ENCODE assay signal across 20 mouse cellular contexts in genomic region chr16:30013123-30013522, GRCm38 (mm10). TPM values are rescaled to one million over a fixed set of nuclear protein-coding genes. Genes with fewer than 3 reads are reported as not detected.
DNase-seq lines count a peak whose midpoint lies in the region; ATAC-seq and TF ChIP-seq lines count a peak whose summit lies in the region.
"Had no signal": no experiment of that assay in that cellular context is flagged by ENCODE, and none has a peak within 500 bp of the region (broad histone marks: within the 10 kb centered on the region; RNA-seq: fewer than 3 reads in every experiment).

No protein-coding gene starts in this region.

- H3K9ac ChIP-seq in kidney, embryonic 15.5 days = no peak overlapping the region
- H3K9ac ChIP-seq in forebrain, embryonic 11.5 days (ENCODE audit: low read length) = no peak overlapping the region
- H3K9ac ChIP-seq: forebrain, embryonic 12.5 days; heart, embryonic 15.5 days; hindbrain, embryonic 12.5 days; lung, embryonic 15.5 days; midbrain, embryonic 12.5 days had no signal

- DNase-seq in kidney, adult 18-20 months = peak; percentile 41
- DNase-seq in adipocyte (ENCODE audit: low spot score) = peak; percentile 65
- peak; percentile 62 to 85 for DNase-seq in kidney, postnatal 25 days
- DNase-seq in heart, postnatal 14 days = no peak
- DNase-seq in forebrain, embryonic 11.5 days (ENCODE audit: low spot score) = no peak
- no peak for DNase-seq in thymus, adult 2 months
- DNase-seq: adrenal gland, adult 2 months; cerebellum, adult 11 months; heart, adult 11 months; layer of hippocampus, adult 9-11 months; left cerebral cortex, postnatal 4 days; thymus, postnatal 36 days had no signal

- no peak for ATAC-seq in kidney, embryonic 15.5 days (replicated peaks; ENCODE audit: low FRiP score)
- ATAC-seq in megakaryocyte progenitor cell, adult 5-6 weeks (replicated peaks; ENCODE audit: poor library complexity) = peak; percentile 59
- no peak for ATAC-seq in forebrain, embryonic 11.5 days (replicated peaks; ENCODE audit: low FRiP score)

- H3K27ac ChIP-seq in kidney, embryonic 15.5 days = no peak overlapping the region
- no peak overlapping the region for H3K27ac ChIP-seq in forebrain, embryonic 11.5 days (ENCODE audit: low read depth, low read length)
- no peak overlapping the region for H3K27ac ChIP-seq in thymus, adult 2 months (ENCODE audit: control insufficient read depth, insufficient read depth, low read length)
- H3K27ac ChIP-seq: forebrain, embryonic 12.5 days; heart, embryonic 15.5 days; hindbrain, embryonic 12.5 days; lung, embryonic 15.5 days; midbrain, embryonic 12.5 days had no signal

- H3K27me3 ChIP-seq in kidney, embryonic 15.5 days = peaks cover 17% of the 10 kb centered on the region; the same call in 1 of the 2 replicates
- H3K27me3 ChIP-seq in forebrain, embryonic 11.5 days (ENCODE audit: control insufficient read depth, insufficient read depth, low read length) = 0 out of 2 replicates have a peak, but pooled peaks cover 5% of the 10 kb centered on the region
- no peaks in the 10 kb centered on the region for H3K27me3 ChIP-seq in thymus, adult 2 months (ENCODE audit: control insufficient read depth, insufficient read depth, low read length)
- H3K27me3 ChIP-seq: lung, embryonic 15.5 days had no signal

- H3K4me2 ChIP-seq in kidney, embryonic 15.5 days = no peak overlapping the region
- no peak overlapping the region for H3K4me2 ChIP-seq in forebrain, embryonic 11.5 days (ENCODE audit: low read depth, low read length, severe bottlenecking)
- H3K4me2 ChIP-seq: forebrain, embryonic 12.5 days; heart, embryonic 15.5 days; hindbrain, embryonic 12.5 days; lung, embryonic 15.5 days; midbrain, embryonic 12.5 days had no signal

- no peak for TF ChIP-seq CTCF in thymus, adult 2 months (IDR thresholded peaks at IDR 0.05; ENCODE audit: borderline replicate concordance, control insufficient read depth, extremely low read depth, insufficient read depth, low read length, poor library complexity)

- WGBS in kidney, embryonic 15.5 days = 22% methylated on average over 2 of the region's 2 CpGs
- WGBS in forebrain, embryonic 11.5 days = 43% methylated on average over 2 of the region's 2 CpGs
- 59% methylated on average over 2 of the region's 2 CpGs for WGBS in thymus, adult 2 months

- H3K4me3 ChIP-seq in kidney, embryonic 15.5 days (replicated peaks) = no peak overlapping the region
- H3K4me3 ChIP-seq in forebrain, embryonic 11.5 days (ENCODE audit: low read depth, low read length) = no peak overlapping the region
- no peak overlapping the region for H3K4me3 ChIP-seq in thymus, adult 2 months (ENCODE audit: control insufficient read depth, insufficient read depth, low read length)
- H3K4me3 ChIP-seq: forebrain, embryonic 12.5 days; heart, embryonic 15.5 days; hindbrain, embryonic 12.5 days; lung, embryonic 15.5 days; midbrain, embryonic 12.5 days; myocyte had no signal

- H3K9me3 ChIP-seq in kidney, embryonic 15.5 days (replicated peaks) = no peaks in the 10 kb centered on the region
- no peaks in the 10 kb centered on the region for H3K9me3 ChIP-seq in forebrain, embryonic 11.5 days (ENCODE audit: control insufficient read depth, low read length)
- H3K9me3 ChIP-seq: forebrain, embryonic 12.5 days; heart, embryonic 15.5 days; hindbrain, embryonic 12.5 days; lung, embryonic 15.5 days; midbrain, embryonic 12.5 days had no signal

- no peaks in the 10 kb centered on the region for H3K36me3 ChIP-seq in kidney, embryonic 15.5 days
- no peaks in the 10 kb centered on the region for H3K36me3 ChIP-seq in forebrain, embryonic 11.5 days (ENCODE audit: control insufficient read depth, insufficient read depth, low read length)
- no peaks in the 10 kb centered on the region for H3K36me3 ChIP-seq in thymus, adult 2 months (ENCODE audit: control insufficient read depth, insufficient read depth, low read length)
- H3K36me3 ChIP-seq: forebrain, embryonic 12.5 days; heart, embryonic 15.5 days; hindbrain, embryonic 12.5 days; lung, embryonic 15.5 days; midbrain, embryonic 12.5 days had no signal

- H3K4me1 ChIP-seq in kidney, embryonic 15.5 days = peaks cover 55% of the 10 kb centered on the region
- H3K4me1 ChIP-seq in forebrain, embryonic 11.5 days (replicated peaks; ENCODE audit: control insufficient read depth, insufficient read depth, low read length) = peaks cover 11% of the 10 kb centered on the region; the same call in 1 of the 2 replicates
- H3K4me1 ChIP-seq in thymus, adult 2 months (replicated peaks; ENCODE audit: control insufficient read depth, insufficient read depth, low read length) = peaks cover 10% of the 10 kb centered on the region

- TF ChIP-seq POLR2A in thymus, adult 2 months (IDR thresholded peaks at IDR 0.05; ENCODE audit: control insufficient read depth, extremely low read depth, insufficient read depth, low read length, poor library complexity) = no peak

- intact Hi-C loops in heart, postnatal 14 days (cut with DNase I) = no loop called here

RNA-seq across cellular contexts. Expression of gene Hes1, which starts 51.1 kb away (rescaled TPM):
- 57.4 and 63.3 TPM in 2 replicates for polyA plus RNA-seq in kidney, embryonic 15.5 days (2015; fragmentation: Nextera tagmentation; extraction: Ambion mirVana)
- total RNA-seq in megakaryocyte progenitor cell, adult 5-6 weeks (2015) = 0.24 and 0.47 TPM in 2 replicates
- total RNA-seq in megakaryocyte progenitor cell, adult 5-6 weeks (2017) = 0.41 and 6.0 TPM in 2 replicates
- 10 to 100 TPM; 28.9 to 30.9 TPM for total RNA-seq in heart, postnatal 14 days (2021)
- 66.5 and 67.0 TPM in 2 replicates for polyA plus RNA-seq in forebrain, embryonic 11.5 days (2014; fragmentation: Nextera tagmentation; extraction: Ambion mirVana)
- polyA plus RNA-seq in thymus, adult 2 months (2012; rRNA removed) = 33.4 and 40.6 TPM in 2 replicates

Comparison
In these comparisons a context has a peak if more than half of its experiments do, and no peak if none do; other contexts are left out.
1. DNase-seq: peak in kidney, adult 18-20 months (single experiment), adipocyte (single experiment) and kidney, postnatal 25 days (2 of 2); none in heart, postnatal 14 days (0 of 2), forebrain, embryonic 11.5 days (single experiment) and thymus, adult 2 months (single experiment).